In genomic region chr19:3378614-3379013, GRCm38 (mm10) we compare ENCODE assay signal across 25 mouse cellular contexts. TPM values are rescaled to one million over a fixed set of nuclear protein-coding genes. Genes with fewer than 3 reads are reported as not detected.
DNase-seq lines count a peak whose midpoint lies in the region; ATAC-seq and TF ChIP-seq lines count a peak whose summit lies in the region.
"Had no signal": no experiment of that assay in that cellular context is flagged by ENCODE, and none has a peak within 500 bp of the region (broad histone marks: within the 10 kb centered on the region; RNA-seq: fewer than 3 reads in every experiment).

No protein-coding gene starts in this region.

- TF ChIP-seq CTCF in liver, embryonic 14.5 days (IDR thresholded peaks at IDR 0.05; ENCODE audit: low read depth), result no peak

- H3K9ac ChIP-seq in liver, embryonic 14.5 days (replicated peaks), result no peak overlapping the region
- no peak overlapping the region for H3K9ac ChIP-seq in intestine, embryonic 16.5 days (ENCODE audit: low read depth, low read length)
- H3K9ac ChIP-seq: hindbrain, embryonic 15.5 days; midbrain, embryonic 12.5 days; neural tube, embryonic 15.5 days; stomach, embryonic 15.5 days had no signal

- peak; percentile 35; the same call in 1 of the 2 replicates for ATAC-seq in liver, embryonic 14.5 days (ENCODE audit: insufficient read depth)
- ATAC-seq in megakaryocyte, adult 5-6 weeks (ENCODE audit: poor library complexity, severe bottlenecking), result peak; percentile 79
- ATAC-seq in intestine, embryonic 16.5 days, result no peak
- ATAC-seq: CD4-positive, CD25-positive, alpha-beta regulatory T cell, adult 4 months; forebrain, embryonic 14.5 days; intestine, postnatal 0 days had no signal

- no peak overlapping the region for H3K4me3 ChIP-seq in liver, embryonic 14.5 days (ENCODE audit: insufficient read depth in 1 of 2, low read depth in 2 of 2, low read length in 2 of 2)
- H3K4me3 ChIP-seq in intestine, embryonic 16.5 days (ENCODE audit: low read length), result no peak overlapping the region
- H3K4me3 ChIP-seq: erythroblast, embryonic 14.5 days; heart, embryonic 10.5 days; hindbrain, embryonic 15.5 days; midbrain, embryonic 12.5 days; myocyte; neural tube, embryonic 15.5 days; stomach, embryonic 15.5 days had no signal

- WGBS in liver, embryonic 14.5 days (ENCODE audit: insufficient replicate concordance), result 77% methylated on average over 3 of the region's 3 CpGs
- 93% methylated on average over 3 of the region's 3 CpGs for WGBS in intestine, embryonic 16.5 days

- H3K27ac ChIP-seq in liver, embryonic 14.5 days, result no peak overlapping the region
- no peak overlapping the region for H3K27ac ChIP-seq in intestine, embryonic 16.5 days (ENCODE audit: low read length)
- H3K27ac ChIP-seq: heart, embryonic 10.5 days; hindbrain, embryonic 15.5 days; kidney, postnatal 0 days; midbrain, embryonic 12.5 days; neural tube, embryonic 15.5 days; stomach, embryonic 15.5 days had no signal

- no peaks in the 10 kb centered on the region for H3K9me3 ChIP-seq in liver, embryonic 14.5 days (ENCODE audit: control insufficient read depth, low read length)
- H3K9me3 ChIP-seq in intestine, embryonic 16.5 days (ENCODE audit: control insufficient read depth, low read length), result no peaks in the 10 kb centered on the region
- H3K9me3 ChIP-seq: G1E; heart, embryonic 10.5 days; hindbrain, embryonic 15.5 days; midbrain, embryonic 12.5 days; neural tube, embryonic 15.5 days; stomach, embryonic 15.5 days had no signal

- no peak for TF ChIP-seq EP300 in liver, embryonic 14.5 days (IDR thresholded peaks at IDR 0.05; ENCODE audit: low read depth)

- 0 out of 4 replicates have a peak, but pooled peaks cover 0 to 3% of the 10 kb centered on the region in 2 experiments for H3K4me1 ChIP-seq in liver, embryonic 14.5 days (replicated peaks; ENCODE audit: control insufficient read depth in 2 of 2, insufficient read depth in 2 of 2, low read length in 1 of 2)
- peaks cover 5% of the 10 kb centered on the region for H3K4me1 ChIP-seq in intestine, embryonic 16.5 days (ENCODE audit: control insufficient read depth, insufficient read depth, low read length)
- H3K4me1 ChIP-seq: heart, embryonic 10.5 days; hindbrain, embryonic 15.5 days; midbrain, embryonic 12.5 days; neural tube, embryonic 15.5 days had no signal

- DNase-seq in 416B (ENCODE audit: low read depth) (peak; percentile 33), adipocyte (ENCODE audit: low spot score) (peak; percentile 28)
- DNase-seq in liver, embryonic 14.5 days (ENCODE audit: low read depth in 3 of 3, low spot score in 3 of 3), result no peak
- DNase-seq in right cerebral cortex, adult 18-20 months, result no peak
- no peak for DNase-seq in cerebellum, adult 9-10 months
- DNase-seq: cerebellum, adult 11 months; heart, postnatal 14 days; layer of hippocampus, postnatal 36 days; left cerebral cortex, postnatal 4 days; spleen, adult 18-20 months; thymus, adult 2 months had no signal

- no peaks in the 10 kb centered on the region for H3K36me3 ChIP-seq in liver, embryonic 14.5 days (replicated peaks; ENCODE audit: control insufficient read depth, insufficient read depth, low read depth)
- H3K36me3 ChIP-seq in intestine, embryonic 16.5 days (ENCODE audit: control insufficient read depth, insufficient read depth, low read length), result peaks cover 10% of the 10 kb centered on the region
- H3K36me3 ChIP-seq: hindbrain, embryonic 15.5 days; midbrain, embryonic 12.5 days; neural tube, embryonic 15.5 days had no signal

- no peak overlapping the region for H3K4me2 ChIP-seq in liver, embryonic 14.5 days (ENCODE audit: low read depth)
- no peak overlapping the region for H3K4me2 ChIP-seq in intestine, embryonic 16.5 days (ENCODE audit: low read depth, low read length)
- H3K4me2 ChIP-seq: hindbrain, embryonic 15.5 days; midbrain, embryonic 12.5 days; neural tube, embryonic 15.5 days; stomach, embryonic 15.5 days had no signal

- no peaks in the 10 kb centered on the region for H3K27me3 ChIP-seq in liver, embryonic 14.5 days (ENCODE audit: control insufficient read depth, insufficient read depth, low read length)
- no peaks in the 10 kb centered on the region for H3K27me3 ChIP-seq in intestine, embryonic 16.5 days (replicated peaks; ENCODE audit: control insufficient read depth, insufficient read depth, low read length)
- H3K27me3 ChIP-seq: hindbrain, embryonic 15.5 days; midbrain, embryonic 12.5 days; neural tube, embryonic 15.5 days; stomach, embryonic 15.5 days had no signal

RNA-seq across cellular contexts. Expression of gene Tesmin, which starts 10.0 kb away (rescaled TPM):
- 0.17 and 0.25 TPM in 2 replicates for polyA plus RNA-seq in liver, embryonic 14.5 days (2012; rRNA removed)
- 0.30 TPM in 2 replicates for polyA plus RNA-seq in liver, embryonic 14.5 days (2014; fragmentation: Nextera tagmentation; extraction: Ambion mirVana)
- 1.4 and 4.0 TPM in 2 replicates for total RNA-seq in megakaryocyte, adult 5-6 weeks (2015)
- 1.3 and 2.8 TPM in 2 replicates for total RNA-seq in megakaryocyte, adult 5-6 weeks (2017)
- 0.16 and 0.43 TPM in 2 replicates for polyA plus RNA-seq in intestine, embryonic 16.5 days (2015; fragmentation: Nextera tagmentation; extraction: Ambion mirVana)
- polyA plus RNA-seq: CD4-positive, CD25-positive, alpha-beta regulatory T cell, adult 4 months had no signal

RNA-seq across cellular contexts. Expression of gene Gal, which starts 35.7 kb away (rescaled TPM):
- 0.04 and 0.36 TPM in 2 replicates for polyA plus RNA-seq in liver, embryonic 14.5 days (2012; rRNA removed)
- not detected in 2 replicates for polyA plus RNA-seq in liver, embryonic 14.5 days (2014; fragmentation: Nextera tagmentation; extraction: Ambion mirVana)
- 1.1 and 2.0 TPM in 2 replicates for total RNA-seq in megakaryocyte, adult 5-6 weeks (2015)
- total RNA-seq in megakaryocyte, adult 5-6 weeks (2017), result 0.70 TPM in 1 of 2 replicates, not detected in the other
- 16.7 and 17.7 TPM in 2 replicates for polyA plus RNA-seq in intestine, embryonic 16.5 days (2015; fragmentation: Nextera tagmentation; extraction: Ambion mirVana)
- total RNA-seq: G1E; heart, postnatal 14 days had no signal
- polyA plus RNA-seq: erythroblast, embryonic 14.5 days; G1E; myocyte had no signal

RNA-seq across cellular contexts. Expression of gene Cpt1a, which starts 56.5 kb away (rescaled TPM):
- polyA plus RNA-seq in liver, embryonic 14.5 days (2012; rRNA removed), result 3.5 and 4.6 TPM in 2 replicates
- polyA plus RNA-seq in liver, embryonic 14.5 days (2014; fragmentation: Nextera tagmentation; extraction: Ambion mirVana), result 5.2 and 6.8 TPM in 2 replicates
- 69.6 and 73.1 TPM in 2 replicates for total RNA-seq in megakaryocyte, adult 5-6 weeks (2015)
- 56.2 and 66.0 TPM in 2 replicates for total RNA-seq in megakaryocyte, adult 5-6 weeks (2017)
- 43.7 and 49.5 TPM in 2 replicates for polyA plus RNA-seq in intestine, embryonic 16.5 days (2015; fragmentation: Nextera tagmentation; extraction: Ambion mirVana)

Comparison
In these comparisons a context has a peak if more than half of its experiments do, and no peak if none do; other contexts are left out.
1. DNase-seq: peak in 416B (single experiment) and adipocyte (single experiment); none in liver, embryonic 14.5 days (0 of 3), right cerebral cortex, adult 18-20 months (single experiment) and cerebellum, adult 9-10 months (single experiment).
2. RNA of gene Gal, which starts 35.7 kb away (polyA plus RNA-seq): 16.7 to 17.7 TPM in intestine, embryonic 16.5 days; 0.04 to 0.36 TPM in liver, embryonic 14.5 days; every median in the first group is over 10 times any median in the second.